Mouse (Mus musculus) neutrophil, adult 5-6 weeks (primary cell): ENCODE data around the gene Arsj. TPM values are rescaled to one million over a fixed set of nuclear protein-coding genes. Genes with fewer than 3 reads are reported as not detected.

Experiments used
- ATAC-seq: fragments of 151-379, 151-347 bp; 2 replicates; pipeline ENCODE4 v1.8.0; 2017; ENCODE audit warnings: mild to moderate bottlenecking, moderate TSS enrichment; ENCODE audit not compliant: insufficient number of reproducible peaks, poor library complexity, low FRiP score, severe bottlenecking; ENCODE audit errors: extremely low read depth
- total RNA-seq: library from RNA; stranded (forward); fragments of 200-1000 nt; gene quantifications from 2 replicates; pipeline ENCODE4 v1.2.3, GENCODE M21; 2017

The Arsj gene
- not detected in 2 replicates for total RNA-seq

DNA sequence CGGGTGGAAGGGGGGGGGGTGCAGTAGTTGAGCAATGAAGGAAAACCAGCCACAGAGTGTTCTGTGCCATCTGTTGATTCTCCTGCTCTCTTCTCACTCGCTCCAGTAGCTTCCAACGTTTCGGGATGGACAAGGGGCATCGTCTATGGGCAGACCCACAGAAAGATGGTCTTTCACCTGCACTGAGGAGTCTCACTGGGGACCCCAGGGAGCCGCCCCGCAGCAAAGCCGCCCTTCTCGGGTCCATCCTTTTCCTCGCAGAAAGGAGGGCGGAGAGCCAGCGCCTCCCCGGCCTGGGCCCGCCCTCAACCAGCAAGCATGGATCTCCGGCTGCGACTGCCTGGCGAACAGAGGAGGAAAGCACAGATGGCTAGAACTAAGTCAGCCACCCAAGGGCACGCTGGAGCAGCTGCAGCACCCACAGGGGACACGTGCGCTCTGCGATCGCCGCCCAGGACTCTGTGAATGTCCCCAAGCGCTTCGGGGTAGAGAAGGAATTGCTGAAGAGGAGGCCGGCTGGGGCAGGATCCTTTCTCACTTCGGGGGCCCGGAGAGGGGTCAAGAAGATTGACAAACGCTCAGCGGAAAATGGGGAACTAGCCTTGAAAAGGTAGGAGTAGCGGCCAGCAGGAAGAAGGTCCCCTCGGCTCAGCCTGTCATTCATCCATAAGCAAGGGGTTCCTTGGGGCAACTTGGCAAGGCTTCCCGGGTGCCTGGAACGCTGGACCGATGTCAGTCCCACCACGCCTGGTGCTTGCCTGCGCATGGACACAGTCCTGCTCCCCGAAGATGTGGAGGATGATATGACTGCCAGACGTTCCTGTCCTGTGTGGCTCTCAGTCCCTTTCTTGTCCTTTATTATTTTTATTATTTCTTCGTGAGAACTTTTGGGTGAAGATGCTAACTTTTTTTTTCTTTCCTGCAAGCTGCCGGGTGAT, at the start of gene Arsj:
TSS of gene Arsj (plus strand) at position 117 of the 938 bp plus-strand sequence.
- no peak for ATAC-seq

DNA sequence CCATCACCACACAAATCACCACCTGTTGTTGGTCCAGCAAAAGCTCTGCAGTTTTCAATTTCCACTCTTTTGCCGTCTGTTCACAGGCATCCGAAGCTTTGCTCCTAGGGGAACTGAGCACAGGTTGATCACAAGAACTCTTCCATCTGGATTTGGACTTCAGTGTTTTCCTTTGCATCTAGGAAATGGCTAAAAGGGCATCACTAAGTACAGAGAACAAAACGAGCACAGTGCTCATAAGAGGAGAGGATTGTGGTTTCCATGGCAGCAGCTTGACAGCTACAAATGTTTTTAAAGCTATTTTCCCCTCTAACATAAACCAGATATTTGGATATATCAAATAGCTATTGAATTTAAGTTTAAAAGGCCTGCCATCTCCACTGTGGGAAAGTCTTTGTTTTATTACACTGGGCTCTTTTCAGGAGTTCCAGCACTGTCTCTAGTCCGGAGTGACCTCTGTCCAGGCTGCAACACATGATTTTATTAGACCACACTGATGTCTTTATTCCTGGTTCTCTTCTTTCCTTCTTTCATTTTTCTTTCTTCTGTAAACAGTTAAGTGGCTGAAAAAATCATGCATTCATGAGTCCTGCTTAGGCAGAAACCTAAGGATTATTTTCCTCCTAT, 38.5 kb upstream of the Arsj start:
- no peak for ATAC-seq

DNA sequence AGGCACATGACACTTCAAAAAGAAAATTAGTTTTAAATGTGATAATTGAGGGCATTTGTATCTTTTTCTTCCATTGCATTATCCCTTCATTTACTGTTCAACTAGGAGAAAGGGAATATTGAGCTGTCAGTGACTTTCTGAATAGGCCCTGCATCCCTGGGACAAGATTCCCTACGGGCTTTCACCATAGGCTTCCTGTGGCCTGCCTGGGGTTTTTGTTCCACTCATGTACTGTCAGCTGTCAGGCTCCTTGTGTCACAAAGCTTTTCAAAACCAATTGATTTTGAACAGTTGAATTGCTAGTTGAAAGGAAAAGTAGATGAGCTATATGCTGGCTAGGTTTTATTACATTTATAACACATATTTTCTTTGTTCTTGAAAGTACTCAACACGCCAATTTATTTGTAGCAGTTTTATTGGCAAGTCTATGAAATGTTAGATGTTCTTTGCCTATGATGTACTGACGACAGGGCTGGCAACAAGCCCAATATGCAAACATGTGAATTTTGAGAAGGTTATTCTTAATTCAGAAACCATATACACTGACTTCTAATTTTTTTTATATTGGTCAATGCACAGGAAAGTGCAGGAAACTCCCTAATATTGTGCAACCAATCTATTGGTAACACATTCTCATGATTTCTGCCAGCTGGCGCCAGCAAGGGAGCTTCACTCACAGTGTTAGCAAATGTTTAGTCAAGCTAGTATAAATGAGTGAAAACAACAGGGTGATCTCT, 37.4 kb upstream of the Arsj start:
- no peak for ATAC-seq

DNA sequence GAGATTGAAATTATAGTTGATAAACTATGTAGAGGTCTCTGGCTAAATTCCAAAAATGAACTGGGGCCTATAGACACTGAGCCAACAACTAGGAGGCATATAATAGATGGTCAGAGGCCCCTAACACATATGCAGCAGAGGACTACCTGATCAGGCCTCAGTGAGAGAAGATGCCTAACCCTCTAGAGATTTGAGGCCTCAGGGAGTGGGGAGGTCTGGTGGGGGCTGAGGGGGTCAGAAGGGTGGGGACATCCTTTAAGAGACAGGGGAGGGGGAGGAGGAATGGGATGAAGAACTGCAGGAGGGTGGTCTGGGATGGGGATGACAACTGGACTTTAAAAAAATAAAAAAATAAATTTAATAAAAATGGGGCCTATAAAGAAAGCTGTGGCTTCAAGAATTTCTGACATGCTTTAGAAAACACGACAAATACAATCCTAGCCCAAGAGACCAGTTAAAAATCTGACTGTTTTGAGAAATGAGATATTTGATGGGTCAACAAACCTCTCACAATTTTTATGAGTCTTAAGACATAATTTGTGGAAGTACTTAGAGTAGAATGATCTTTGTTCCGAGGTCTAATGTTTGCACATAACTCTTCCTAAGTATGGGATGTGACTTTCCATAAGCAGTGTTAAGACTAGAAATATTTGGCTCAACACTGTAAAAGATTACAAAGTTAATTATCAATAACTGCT, 36.7 kb upstream of the Arsj start:
- no peak for ATAC-seq

DNA sequence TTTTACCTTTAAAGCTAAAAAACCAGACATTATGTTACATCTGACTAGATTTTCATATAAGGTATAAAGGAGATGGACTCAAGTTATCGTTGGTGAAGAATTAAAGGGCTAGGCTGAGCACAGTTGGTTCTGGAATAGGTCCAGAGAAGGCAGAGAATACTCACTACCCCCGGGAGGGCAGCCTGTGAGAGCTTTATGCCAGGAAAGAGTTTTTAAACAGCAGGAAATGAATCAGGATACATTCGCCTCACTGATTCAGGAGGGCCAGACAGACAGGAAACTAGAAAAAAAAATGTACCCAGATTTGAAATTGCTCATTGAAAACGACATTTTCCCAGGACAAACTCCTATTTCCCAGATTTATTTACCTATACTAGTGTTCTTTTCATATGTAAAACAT, 28.2 kb upstream of the Arsj start:
- no peak for ATAC-seq

DNA sequence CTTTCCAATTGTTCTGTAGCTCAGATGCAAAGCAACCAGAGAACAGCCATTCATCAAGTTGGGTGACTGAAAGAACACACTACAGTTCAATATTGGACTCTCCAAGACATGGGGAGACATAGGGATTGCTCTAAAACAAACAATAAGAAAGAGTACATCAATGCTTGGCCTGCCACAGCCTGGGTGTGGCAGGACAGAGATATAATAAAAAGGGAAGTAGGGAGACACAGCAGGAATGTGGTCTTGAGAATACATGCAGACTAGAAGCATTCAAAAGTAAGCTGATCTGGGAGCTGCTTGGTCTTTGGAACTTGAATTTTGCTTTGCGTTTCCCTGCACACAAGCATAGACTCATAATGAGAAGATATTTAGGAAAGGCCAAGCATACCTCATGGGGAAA, 18.7 kb upstream of the Arsj start:
- ATAC-seq = no peak

DNA sequence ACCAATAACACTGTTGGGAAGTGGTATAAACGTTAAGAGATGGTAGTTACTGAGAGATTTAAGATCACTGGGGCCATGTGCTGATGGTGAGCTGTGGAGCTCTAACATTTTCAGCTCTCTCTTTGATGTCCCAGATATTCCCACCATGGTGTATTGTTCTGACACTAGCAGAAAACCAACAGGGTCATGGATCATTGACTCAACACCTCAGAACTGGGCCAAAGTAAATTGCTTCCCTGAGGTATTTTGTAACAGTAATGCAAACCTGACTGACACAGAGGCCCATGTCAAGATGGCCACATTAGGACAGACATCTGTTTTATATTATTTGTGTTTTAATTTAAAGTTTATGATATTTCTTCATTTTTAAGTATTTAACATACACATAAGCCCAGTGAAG, 3.7 kb upstream of the Arsj start:
- no peak for ATAC-seq

DNA sequence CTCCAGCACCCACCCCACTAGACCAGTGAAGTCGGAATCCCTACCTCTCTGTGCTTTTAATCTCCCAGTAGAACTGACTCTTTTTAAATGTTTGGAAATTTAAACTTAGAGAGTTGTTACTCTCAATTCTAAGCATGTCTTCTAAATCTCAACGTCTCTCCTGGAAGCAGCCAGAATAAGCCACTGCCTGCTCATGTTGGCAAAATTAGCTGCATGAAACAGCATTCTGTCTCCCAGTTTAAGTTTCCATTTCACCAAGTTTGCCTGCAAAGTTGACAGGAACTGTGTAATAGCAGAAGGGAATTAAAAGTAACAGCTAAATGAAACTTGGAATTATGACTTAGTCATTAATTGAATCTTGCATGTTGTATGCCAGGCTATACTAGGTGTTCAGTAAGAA, 1.1 kb upstream of the Arsj start:
- no peak for ATAC-seq

DNA sequence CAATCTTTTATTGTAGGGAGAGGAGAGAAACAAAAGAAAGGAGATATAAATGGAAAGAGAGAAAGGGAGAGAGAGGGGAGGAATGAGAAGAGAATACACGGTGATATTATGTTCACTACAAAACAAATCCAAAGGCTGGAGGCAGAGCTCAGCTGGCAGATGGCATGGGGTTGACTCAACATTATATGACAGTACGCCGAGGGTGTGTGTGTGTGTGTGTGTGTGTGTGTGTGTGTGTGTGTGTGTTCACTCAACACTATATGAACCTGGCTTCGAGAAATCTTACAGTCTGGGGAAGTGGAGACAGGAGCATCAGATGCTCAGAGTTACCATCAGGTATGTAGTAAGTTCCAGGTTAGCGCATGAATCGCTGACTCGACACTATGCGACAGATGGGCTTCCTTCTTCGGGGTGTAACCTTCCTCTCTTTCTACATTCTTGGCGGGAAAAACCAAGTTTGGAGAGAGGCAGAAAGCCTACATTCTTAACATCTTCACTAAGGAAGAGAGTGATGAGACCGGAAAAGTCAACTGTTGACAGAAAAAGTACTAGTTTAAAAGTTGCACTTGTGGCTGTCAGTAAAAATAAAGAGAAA, 456 bp upstream of the Arsj start:
- no peak for ATAC-seq

DNA sequence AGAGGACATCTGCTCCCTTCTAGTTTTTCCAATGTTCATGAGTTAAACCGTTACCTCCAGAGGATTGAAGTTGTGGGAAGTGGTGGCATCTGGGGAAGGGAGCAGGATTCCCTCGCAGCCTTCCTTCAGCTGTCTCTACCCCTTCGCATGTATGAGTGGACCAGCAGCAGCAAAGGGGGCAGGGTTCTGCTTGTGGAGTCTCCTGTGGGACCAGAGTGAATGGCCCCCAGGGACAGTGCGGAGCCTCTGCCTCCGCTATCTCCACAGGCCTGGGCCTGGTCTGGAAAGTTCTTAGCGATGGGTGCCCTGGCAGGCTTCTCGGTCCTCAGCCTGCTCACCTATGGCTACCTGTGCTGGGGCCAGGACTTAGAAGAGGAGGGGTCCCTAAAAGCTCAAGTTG, 1.1 kb downstream of the Arsj start:
- ATAC-seq = no peak

DNA sequence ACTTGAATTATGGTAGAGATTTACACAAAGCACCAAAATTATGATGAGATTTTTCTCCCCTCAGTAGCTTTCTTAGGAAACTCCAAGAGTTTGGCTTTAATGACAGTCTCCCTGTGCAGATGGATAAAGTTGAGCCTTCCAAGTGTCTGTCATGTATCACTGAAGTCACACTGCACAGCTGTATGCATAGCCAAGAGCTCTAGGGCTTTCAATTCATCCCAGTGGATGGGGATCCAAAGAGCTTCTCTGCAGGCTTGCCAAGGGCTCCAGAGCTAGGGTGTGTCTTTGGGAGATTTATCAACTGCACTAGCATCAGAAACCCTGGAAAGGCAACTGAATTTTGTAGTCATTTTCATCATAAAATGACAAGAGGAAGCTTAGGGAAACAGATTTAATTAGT, 7.1 kb downstream of the Arsj start:
- no peak for ATAC-seq

DNA sequence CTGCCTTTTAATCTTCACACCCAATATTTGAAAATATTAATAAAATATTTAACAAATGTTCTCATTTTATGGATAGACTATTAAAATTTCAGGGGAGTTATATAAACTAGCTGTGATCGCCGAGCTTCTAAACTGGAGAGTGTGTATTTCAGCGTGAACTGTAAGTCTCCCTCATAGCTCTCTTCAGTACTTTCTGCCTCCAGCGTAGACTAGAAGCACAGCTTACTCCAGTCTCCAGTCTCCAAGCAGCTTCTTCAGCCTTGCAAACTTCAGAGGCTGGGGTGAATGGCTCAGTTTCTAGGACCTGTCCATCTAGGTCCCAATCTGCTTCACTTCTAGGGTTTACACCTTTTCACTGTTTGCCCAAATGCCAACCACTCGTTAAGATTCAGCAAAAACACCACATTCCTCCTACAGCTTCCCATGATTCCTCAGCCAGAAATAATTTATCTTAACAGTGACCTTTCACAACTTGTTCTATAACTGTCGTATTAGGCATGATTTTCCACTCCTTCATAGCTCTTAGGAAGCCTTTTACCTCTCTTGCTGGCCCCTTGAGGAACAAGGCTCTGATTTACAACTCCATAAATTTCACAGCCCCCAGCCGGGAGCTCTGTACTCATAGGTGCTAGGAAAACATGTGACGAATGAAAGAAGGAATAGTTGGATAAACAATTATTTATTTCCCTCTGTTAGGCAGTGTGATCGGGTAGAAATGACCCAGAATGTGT, 9.5 kb downstream of the Arsj start:
- ATAC-seq = no peak

DNA sequence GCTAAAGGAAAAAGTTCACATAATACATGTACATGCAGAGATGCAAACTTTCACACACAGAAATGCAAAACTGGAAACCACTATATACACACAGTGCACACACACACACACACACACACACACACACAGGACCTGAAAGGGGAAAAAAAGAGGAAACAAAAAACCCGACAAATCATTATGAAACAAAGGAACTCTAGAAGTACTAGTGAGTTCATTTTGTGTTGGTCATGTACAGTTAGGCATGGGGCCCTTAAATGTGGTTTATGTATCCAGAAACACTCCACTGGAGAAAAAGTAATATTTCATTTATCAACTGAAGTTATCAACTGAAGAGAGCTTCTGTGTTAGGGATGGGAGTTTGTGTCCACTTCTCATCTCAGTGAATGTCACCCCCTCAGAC, 10.2 kb downstream of the Arsj start:
- ATAC-seq = no peak

DNA sequence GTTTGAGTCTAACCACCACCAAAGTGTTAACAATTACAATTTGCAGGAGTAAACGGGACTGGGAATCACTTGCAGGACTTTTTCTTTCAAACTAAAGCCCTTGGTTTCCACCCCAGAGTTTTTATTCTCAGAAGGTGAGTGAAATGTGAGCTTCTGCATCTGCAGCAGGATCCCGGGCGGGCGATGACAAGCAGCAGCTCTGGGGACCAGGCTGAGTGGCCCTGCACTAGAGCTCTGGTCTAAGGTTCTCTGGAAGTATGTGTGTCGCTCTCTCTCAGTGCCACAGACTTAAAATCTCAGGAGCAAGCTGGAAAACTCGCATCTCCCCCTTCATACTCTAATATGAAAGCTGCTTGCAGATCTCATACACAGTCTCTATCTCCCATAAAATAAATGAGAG, 15.8 kb downstream of the Arsj start:
- no peak for ATAC-seq

DNA sequence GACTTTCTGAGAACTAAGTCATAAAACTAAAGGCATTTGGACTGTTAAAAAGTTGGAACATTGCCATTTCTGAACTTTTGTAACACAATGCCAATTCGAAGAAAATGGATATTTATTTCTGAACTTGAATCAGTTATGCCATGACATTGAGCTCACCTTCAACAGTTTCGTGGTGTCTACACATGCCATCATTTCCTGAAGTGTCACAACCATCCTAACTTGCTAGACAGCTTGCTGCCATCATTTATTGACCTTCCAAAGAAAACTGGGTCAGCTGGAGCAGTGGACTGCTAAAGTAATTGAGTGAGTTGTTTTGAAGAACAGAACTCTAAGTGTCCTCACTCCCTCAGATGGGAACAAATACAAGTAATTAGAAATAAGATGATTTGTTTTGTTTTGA, 16.2 kb downstream of the Arsj start:
- ATAC-seq = no peak

DNA sequence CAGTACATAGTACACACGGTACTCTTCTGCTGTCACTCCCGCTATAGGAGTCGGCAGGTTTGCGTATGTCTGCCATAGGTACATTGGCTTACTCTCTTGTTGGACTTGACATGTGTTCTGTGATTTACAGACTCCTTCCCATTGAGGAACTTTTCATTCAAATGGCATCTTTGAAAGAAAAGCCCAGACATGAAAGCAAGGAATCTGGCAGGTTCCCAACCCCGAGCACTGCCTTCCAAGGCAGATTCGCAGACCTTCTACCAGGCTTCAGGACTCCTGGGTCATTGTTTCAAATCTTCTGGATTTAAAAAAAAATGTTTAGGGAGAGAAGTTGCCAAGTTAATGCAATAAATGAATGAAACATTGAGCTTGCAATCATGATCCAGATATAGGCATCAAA, 19.8 kb downstream of the Arsj start:
- no peak for ATAC-seq

DNA sequence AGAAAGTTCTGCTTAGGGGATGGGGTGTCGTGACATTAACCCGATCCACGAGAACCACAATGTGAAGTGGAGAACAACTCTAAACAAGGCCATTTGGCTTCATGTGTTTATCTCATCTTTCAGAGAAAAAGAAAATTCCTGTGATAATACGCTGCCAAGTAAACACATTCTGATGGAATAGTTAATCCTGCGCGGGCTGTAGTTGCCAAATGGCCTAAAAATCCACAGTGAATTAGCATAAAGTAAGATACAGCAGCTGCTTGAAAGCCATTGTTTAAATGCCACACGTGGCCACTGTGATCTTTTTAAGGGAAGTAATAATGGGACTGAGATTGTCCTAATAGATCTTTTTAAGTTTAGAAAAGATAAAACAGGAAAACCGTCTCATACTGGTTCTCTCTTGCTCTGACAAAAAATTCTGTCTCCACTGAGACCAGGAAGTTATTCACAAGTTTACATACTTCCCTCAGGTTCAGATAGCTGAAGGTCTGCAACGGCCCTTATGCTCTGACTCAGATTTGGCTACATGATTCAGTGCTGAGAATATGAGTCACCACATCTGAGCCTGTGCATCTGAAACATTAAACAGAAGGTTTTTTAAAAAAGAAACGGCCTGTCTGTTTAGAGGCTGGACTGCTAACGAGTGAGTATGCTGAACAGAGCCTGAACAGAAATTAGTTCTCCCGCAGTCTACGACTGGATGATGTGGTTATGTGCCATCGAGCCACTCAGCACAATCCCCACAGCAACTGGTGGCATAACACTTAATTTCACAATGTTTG, 21.4 kb downstream of the Arsj start:
- ATAC-seq = no peak

DNA sequence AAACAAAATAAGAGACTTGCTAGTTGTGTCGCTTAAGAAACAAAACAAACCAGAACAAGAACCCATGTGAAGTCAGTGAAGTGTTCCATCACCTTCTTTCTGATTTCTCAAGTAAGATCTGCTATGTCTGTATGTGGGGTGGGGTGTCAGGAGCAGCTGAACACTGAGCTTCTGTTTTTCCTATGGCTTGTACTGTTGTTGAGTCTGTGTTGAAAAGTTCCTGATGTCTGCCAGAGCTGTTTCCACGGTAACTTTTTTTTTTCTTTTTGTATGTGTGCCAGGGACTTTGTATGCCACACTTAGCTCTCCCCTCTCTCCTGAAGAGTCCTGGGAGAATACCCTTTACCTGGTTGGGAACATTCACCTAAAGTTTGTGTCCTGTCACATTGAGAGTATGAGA, 34.0 kb downstream of the Arsj start:
- ATAC-seq = no peak
